Mouse (Mus musculus) embryo, embryonic 11 days (tissue): ENCODE data around the gene Ly6g.
"Not testable (repeated sequence)": the region's sequence is repeated elsewhere in the genome, so short reads cannot be mapped to it uniquely, and the experiment has no call there.

Experiments
- DNase-seq: peaks from one replicate; pipeline ENCODE4 v3.0.0-alpha.2; 2015

Ly6g gene

DNA sequence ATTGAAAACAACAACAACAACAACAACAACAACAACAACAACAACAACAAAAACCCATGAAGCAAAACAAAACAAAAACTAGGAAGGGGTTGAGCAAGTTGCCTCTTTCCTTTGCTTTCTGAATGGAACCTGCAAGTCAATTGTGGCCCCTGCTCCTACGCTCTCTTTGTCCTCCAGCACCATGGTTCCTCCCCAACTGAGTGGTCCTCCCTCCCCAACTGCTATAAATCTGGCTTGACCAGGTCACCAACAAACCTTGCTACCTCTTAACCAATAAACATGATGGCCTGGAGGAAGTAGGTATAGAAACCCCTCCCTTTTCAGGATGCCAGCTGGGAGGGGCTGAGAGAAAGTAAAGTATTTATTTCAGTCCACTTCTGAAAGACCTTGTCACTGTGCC lies at the start of gene Ly6g:
Gene Ly6g (plus strand): TSS at position 301 of the 400 bp plus-strand sequence.
- DNase-seq = no peak

DNA sequence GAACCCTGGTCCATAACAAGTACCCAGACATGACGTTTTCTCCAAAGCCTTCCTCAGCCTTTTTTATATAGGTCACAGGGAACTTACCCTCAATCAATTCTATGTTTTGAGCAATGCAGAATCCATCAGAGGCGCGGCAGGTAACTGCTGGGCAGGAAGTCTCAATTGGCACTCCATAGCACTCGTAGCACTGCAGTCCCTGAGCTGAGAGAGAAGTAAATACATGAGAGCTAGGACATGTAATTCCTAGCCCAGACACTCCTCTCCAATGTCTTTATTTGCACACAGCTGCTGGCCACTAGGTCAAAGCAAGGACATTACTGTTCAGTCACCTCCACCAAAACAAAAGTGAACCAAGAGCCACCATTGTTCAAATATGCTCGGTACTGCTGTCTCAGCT lies 44.6 kb upstream of the Ly6g start:
- DNase-seq = not testable (repeated sequence)

GRCm38 (mm10) chr15:75111861-75112630 lies 43.0 kb upstream of the Ly6g start, which contains the start of gene Ly6c2:
Ly6c2 (minus strand) TSS chr15:75111970.
- DNase-seq = not testable (repeated sequence)

GRCm38 (mm10) chr15:75116525-75116924 lies 38.5 kb upstream of the Ly6g start:
- DNase-seq = no peak

DNA sequence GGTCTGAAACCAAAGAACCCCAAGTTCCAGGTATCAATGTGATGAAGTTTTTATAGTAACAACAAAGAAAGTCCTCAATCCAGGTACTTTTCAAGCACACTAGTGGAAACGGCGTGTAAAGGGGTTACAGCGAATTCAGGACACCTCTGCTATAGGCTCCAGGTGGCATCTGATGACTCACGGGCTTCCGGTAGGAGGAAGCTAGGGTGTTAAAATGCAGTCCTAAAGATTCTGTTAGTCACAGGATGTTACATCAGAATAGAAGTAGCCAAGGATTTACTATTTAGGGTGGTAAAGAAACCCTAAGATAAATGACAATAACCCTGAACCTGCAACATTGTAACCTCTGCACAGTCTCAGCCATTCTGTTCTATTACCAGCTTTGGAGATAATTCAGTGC lies 37.6 kb upstream of the Ly6g start:
- not testable (repeated sequence) for DNase-seq

DNA sequence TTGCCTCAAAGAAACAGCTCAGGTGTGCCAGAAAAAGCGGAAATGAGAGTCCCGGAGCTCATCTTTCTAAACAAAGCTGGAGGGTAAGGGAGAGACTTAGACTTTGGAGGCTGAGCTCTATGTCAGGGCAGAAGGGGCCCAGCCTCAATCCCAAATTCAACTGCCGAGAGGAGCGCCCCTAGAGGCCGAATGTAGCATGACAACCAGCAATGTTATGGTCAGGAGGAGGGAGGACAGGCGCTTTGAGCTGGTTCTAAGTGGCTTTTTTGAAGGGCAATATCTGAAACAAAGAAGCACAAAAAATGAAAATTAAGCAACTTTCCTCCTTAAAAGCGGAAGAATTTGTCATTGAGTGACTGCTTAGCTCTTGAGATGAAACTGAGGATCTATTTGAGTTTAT lies 36.3 kb upstream of the Ly6g start:
- peak; percentile 41 for DNase-seq

DNA sequence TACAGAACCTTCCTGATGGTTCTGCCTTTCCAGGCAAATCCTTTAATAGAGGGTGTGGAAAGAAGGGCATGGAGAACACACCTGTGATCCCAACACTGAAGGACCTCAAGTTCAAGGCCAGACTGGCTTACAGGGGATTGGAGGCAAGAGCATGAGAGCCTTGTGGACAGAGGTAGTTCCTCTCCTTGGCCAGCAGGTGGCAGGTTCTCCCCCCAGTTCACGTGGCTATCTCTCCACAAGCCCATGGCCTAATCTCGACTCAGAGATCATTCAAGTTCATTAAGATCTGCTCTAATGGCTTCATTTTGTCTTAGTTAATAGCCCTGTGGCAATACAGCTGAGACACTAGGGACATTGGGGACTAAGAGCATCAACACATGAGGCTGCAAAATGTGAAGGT lies 35.0 kb upstream of the Ly6g start:
- peak; percentile 18 for DNase-seq

GRCm38 (mm10) chr15:75132346-75132745 lies 22.7 kb upstream of the Ly6g start:
- not testable (repeated sequence) for DNase-seq

DNA sequence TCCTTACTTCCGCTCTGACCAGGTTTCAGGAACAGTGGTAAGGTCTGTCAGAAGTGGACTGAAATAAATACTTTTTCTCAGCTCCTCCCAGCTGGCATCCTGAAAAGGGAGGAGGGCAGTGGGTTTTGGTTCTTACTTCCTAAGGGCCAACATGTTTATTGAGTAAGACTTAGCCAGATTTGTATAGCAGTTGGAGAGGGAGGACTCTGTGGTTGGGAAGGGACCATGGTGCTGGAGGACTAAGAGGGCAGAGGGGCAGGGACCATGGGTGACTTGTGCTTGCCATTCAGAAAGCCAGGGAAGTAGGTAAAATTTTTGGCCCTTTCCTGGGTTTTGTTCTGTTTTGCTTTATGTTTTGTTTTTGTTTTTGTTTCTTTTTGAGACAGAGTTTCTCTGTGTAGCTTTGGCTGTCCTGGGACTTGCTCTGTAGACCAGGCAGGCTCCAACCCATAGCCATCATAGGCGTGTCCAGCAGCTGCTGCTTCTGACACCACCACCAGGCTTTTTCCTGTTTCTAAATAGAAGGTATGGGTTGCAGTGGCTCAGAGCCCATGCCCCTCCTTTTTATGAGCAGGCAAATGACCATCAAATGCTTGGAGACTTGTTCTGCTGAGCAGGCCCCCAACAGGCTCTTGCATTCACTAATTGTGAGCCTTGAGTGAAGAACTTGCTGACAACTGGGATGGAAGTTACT lies 19.8 kb upstream of the Ly6g start:
- not testable (repeated sequence) for DNase-seq

DNA sequence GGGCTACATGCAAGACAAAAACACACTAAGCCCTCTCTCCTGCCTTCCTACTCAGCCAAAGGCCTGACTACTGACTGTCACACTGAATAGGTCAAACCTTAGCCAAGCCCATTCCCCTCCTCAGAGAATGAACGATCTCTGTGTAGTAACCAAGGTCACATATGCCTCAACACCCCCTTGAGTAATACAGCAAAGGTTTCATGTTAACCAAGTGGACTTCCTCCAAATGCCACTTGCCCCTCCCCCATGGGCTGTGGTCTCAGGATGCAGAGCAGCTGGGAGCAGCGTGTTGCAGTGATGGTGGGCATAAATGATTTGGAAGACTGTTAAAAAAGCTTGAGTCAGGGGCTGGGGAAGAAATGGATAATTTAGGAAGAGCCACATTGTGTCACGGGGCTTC lies 17.3 kb upstream of the Ly6g start:
- not testable (repeated sequence) for DNase-seq

DNA sequence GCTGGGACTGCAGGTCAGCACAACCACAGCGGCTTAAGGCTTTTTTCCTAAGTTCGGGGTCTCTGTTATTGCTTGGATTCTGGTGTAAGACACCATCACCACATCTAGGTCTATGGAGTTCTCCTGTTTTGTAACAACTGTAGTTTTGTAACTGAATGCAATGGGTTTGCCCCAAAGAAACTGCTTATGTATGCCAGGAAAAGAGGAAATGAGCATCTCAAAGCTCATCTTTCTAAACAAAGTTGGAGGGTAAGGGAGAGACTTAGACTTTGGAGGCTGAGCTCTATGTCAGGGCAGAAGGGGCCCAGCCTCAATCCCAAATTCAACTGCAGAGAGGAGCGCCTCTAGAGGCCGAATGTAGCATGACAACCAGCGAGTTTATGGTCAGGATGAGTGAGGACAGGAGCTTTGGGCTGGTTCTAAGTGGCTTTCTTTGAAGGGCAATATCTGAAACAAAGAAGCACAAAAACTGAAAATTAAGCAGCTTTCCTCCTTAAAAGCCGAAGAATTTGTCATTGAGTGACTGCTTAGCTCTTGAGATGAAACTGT lies 13.2 kb upstream of the Ly6g start:
- peak; percentile 15 for DNase-seq

- peak; percentile 2 for DNase-seq
Observed at GRCm38 (mm10) chr15:75143735-75144134, 11.3 kb upstream of the Ly6g start.

- DNase-seq = no peak
Observed at GRCm38 (mm10) chr15:75153087-75153486, 2.0 kb upstream of the Ly6g start.

DNA sequence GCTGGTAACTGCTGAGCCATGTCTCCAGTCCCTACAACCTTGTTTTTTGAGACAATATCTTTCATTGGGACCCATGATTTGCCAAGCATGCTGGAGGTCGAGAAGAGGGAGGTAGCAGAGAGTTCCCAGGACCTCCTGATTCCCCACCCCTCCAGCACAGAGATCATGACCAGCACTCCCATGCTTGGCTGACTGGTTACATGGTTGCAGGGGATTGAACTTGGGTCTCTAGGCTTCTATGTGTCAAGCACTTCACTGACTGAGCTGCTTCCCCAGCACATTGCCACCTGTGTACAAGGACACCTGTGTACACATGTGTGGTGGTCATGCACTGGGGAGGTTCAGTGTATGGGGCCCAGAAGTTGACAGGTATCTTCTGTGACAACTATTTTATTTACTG lies 2.6 kb downstream of the Ly6g start:
- DNase-seq = no peak

GRCm38 (mm10) chr15:75175506-75175905 lies 20.5 kb downstream of the Ly6g start:
- peak; percentile 33 for DNase-seq

GRCm38 (mm10) chr15:75186291-75186690 lies 31.3 kb downstream of the Ly6g start:
- DNase-seq = no peak

DNA sequence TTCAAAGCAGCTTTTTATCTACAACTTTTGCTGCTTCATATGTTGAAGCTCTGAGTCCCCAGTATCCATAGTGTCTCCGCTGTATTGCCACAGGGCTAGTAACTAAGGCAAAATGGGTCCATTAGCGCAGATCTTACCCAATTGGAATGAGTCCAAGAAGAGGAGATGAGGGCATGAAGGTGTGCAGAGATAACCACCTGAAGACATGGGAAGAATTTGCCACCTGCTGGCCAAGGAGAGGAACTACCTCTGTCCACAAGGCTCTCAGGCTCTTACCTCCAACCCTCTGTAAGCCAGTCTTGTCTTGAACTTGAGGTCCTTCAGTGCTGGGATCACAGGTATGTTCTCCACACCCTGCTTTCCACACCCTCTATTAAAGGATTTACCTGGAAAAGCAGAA lies 34.1 kb downstream of the Ly6g start:
- peak; percentile 19 for DNase-seq

- DNase-seq = peak; percentile 2
Observed at GRCm38 (mm10) chr15:75190560-75190959, 35.5 kb downstream of the Ly6g start.
